Mouse (Mus musculus) heart, adult 9 months (tissue): Measurements from ENCODE around the gene Zfp800.

Experiments
- DNase-seq, 2 experiments: peaks; one replicate each; pipeline ENCODE4 v3.0.0; 2022; ENCODE audit warnings: low spot score in 2 of 2

The Zfp800 gene

DNA sequence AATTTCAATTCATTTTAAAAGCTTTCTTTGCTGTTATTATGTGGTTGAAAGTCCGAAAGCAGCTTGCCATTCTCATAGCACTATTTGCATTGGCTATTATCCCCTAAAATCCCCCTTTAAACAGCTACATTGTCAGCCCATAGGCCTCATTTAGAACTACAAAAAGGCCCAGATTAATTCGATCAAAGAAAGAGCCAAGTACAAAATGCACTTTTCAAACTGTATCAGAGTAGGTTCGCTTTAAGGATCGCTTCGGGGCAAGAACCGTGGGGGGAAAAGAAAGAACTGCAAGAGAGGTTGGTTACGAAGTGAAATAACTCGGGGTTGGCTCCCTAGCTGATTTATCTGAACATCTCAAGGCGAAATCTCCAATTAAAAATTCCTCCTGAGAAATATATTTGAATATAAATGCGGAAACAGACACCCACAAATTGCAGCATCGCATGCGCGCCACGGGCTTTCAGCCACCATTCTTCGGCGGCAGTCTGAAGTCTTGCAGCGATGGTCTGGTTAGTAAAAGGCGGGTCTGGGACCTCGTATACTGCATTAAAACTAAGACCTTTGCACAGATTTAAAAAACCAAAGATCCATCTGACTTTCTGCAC lies 850 bp downstream of the Zfp800 start:
- no peak for DNase-seq

- no peak for DNase-seq
Observed at GRCm38 (mm10) chr6:28396051-28396852, 1.6 kb downstream of the Zfp800 start.

DNA sequence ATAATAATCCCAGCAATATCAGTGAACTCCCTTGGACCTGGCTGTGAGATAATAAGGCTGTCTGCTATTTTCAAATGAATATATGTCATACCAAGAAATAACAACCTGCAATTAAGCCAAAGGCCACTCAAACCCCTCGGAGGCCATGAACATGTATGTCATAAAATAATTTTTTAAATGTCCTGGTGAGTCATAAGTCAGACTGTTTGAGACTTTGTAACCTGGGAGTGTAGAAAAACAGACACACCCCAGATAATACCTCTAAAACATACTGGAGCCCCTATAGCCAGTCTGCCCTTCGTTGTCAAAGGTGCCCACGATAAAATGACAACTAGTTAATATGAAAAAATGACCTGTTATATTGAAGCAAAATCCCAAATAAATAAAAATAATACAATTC lies 8.8 kb downstream of the Zfp800 start:
- no peak for DNase-seq

GRCm38 (mm10) chr6:28385169-28385568 lies 12.6 kb downstream of the Zfp800 start:
- DNase-seq = no peak

DNA sequence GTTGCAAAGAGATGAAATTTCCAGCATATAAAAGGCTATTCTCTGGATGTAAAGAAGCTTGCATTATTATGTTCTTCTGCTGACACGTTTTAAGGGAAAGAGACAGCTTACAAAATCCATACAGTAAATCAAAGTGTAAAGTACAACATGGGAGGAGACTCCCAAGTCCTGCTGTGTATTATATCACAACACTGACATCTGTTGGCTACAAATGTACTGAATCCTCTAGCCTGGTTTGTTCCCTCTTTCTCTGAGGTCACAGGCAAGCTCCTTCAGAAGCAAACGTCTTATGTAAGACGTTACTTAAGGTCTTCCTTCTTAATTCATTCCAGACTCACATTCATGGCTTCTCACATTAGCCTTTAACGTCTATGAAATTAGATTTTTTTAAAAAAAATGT lies 15.8 kb downstream of the Zfp800 start:
- no peak for DNase-seq

DNA sequence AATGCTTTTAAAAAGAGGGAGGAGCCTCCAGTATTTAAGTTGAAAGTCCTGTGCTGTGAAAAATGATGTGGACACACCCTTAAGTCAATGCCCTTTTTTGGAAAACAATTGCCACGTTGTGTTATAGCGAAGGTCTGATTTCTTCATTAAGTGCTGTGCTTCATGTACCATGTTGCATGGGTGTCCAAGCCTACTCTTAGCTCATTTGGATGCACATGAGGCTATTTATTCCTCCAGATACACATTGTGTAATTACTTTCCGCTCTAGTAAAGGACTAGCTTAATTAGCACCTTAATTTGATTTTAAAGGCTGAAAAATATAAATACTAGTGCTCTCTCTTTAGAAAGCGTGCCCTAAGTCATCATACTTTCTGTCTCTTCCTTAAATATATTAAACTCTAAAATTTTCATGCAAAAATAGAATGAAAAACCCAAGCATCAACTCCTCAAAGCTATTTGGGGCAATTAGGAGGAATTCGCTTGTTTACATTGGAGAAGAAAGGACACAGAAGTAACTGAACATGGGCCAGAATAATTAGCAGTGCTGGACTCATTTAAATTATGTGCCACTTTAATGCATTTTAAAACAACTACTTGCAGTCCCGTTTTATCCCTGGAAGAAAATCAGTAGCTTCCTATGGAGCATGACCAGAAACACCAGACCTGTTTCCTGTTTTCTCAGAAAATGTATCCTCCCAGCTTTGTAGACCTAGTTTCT lies 27.7 kb downstream of the Zfp800 start:
- no peak for DNase-seq

GRCm38 (mm10) chr6:28367575-28367974 lies 30.2 kb downstream of the Zfp800 start:
- no peak for DNase-seq

DNA sequence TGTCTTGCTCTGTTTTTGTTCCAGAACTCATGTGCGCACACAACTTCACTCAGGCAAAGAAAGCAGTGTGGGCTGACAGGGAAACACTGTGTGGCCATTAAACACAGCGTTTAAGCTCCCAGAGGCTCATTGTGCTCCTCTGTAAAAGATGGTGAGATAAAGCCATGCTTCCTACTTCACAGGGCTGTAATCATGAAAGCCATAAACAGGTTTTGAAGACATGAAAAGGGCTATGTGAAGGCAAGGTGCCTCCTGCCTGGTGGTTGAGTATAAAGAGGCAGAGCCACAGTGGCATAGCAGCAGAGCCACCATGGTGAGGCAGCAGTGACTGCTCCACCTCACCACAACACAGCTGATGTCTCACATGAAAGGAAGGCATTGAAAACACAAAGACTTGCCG lies 46.7 kb downstream of the Zfp800 start:
- DNase-seq = no peak

DNA sequence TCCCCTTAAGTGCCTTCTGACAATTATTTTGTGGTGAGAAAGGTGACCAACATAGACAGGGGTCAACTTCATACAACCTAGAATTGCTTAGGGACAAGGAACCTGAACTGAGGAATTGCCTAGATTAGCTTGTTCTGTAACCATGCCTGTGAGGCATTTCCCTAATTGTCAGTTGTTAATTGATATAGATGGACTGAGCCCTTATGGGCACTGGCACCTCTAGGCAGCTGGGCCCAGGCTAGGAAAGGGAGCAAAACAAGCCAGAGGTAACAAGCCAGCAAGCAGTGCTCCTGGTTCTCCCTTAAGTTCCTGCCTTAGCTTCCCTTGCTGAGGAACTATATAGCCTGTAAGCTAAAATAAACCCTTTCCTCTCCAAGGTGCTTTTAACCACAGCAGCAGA lies 52.1 kb downstream of the Zfp800 start:
- no peak for DNase-seq

DNA sequence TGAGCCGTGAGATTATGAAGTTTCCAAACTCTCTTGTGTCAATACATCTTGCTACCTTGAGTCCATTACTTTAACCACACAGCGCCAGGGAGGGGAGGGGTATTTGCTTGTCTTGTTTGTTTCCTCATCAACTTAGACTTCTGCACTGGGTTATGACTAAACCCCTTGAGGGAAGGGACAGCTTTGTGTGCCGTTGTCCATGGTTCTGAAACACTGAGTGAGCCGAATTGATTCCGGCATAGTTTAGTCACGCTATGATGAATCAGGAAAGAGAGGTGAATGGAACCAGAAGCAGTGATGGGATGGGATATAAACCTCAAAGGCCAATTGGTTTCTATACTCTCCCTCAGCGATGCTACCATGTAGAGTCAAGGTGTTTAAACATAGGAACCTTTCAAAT lies 52.6 kb downstream of the Zfp800 start:
- DNase-seq = no peak

GRCm38 (mm10) chr6:28342863-28343262 lies 54.9 kb downstream of the Zfp800 start:
- no peak for DNase-seq

- no peak for DNase-seq
Observed at GRCm38 (mm10) chr6:28341174-28341573, 56.6 kb downstream of the Zfp800 start.

DNA sequence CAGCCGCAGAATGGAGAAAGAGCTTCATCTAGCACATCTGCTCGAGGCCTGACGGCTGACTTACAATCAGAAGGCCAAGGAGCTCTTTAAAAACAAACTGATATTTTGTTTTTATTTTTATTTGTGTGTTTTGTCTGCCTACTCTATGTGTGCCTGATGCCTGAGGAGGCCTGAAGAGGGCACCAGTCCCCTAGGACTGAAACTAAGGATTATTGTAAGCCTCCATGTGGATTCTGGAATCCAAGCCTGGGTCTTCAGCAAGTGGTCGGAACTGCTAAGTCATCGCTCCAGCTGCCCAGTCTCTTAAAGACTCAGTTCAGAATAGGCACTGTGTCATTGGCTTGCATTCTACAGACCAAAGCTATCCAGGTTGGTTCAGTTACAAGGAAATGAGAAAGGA lies 58.4 kb downstream of the Zfp800 start:
- no peak for DNase-seq

- no peak for DNase-seq
Observed at GRCm38 (mm10) chr6:28333696-28334095, 64.1 kb downstream of the Zfp800 start.

GRCm38 (mm10) chr6:28332546-28332945 lies 65.3 kb downstream of the Zfp800 start:
- DNase-seq = no peak

GRCm38 (mm10) chr6:28329815-28330214 lies 68.0 kb downstream of the Zfp800 start:
- no peak for DNase-seq

GRCm38 (mm10) chr6:28329002-28329596 lies 68.7 kb downstream of the Zfp800 start:
- no peak for DNase-seq

DNA sequence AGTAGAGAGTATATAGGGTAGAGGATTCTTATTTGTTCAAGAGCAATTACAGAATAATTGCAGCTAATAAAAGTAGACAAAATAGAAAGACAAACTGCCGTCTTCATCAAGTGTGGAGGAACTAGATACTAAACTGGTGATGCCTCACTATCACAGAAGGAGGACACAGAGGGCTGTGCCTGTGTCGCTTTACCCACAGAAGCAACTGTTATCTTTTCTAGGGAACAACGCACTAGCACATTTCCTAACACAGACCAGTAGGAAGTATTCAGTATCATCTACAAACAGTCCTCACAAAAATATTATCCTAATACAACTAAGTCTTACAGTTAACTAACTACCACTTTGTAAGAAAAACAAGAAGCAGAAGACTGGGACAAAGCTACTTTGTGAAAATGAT lies 71.1 kb downstream of the Zfp800 start:
- no peak for DNase-seq

DNA sequence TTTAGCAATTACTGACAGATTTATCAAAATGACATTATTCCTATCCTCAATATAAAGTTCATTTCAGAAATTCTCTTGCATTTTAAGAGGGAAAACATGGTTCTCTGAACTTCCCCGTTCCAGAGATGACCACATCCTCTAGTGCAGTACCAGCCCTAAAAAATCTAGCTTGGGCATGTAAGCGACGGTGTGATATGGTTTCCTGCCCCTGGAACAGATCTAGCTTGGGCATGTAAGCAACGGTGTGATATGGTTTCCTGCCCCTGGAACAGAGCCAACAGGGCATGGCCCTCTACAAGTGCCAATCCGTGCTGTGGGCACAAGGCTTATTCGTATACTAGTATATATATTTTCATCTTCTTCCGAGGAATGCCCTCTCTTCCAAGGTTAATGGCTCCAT lies 75.4 kb downstream of the Zfp800 start:
- DNase-seq = no peak

GRCm38 (mm10) chr6:28319648-28320270 lies 78.0 kb downstream of the Zfp800 start:
- DNase-seq = peak in 1 of 2 experiments; percentile 2

DNA sequence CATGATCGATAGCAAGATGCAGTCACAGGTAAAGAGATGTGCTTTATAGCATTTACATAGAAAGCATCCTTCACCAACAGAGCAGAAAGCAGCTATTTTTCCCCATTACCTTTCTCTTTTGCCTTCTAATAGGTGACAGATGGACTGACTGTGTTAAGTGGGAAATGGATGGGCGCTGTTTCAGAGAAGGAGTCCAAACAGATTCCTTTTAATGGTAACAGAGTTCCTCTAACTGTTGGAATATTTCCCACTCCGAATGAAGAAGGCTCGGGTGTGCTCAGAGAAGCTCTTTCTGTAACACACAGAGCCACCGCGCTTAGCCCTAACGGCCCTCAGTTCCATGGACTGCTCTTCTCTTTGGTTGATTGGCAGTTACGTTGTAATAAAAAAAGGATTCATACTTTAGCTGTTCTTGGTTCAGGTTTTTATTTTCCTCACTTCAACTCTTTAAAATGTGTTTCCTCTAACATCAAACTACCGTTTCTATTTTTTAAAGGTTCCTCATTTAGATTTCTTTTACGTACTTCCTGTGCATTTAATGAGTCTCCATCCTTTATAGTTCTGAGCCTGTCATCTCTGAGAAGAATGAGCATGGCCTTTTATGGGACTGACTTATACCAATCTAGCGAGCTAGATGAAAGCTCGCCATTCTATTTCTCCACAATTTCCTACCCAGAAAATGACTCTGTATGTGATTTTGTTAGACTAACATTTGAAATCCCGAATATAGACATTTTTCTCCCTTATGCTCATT lies 78.8 kb downstream of the Zfp800 start:
- no peak for DNase-seq
